Comparison of ENCODE assay signal across 27 mouse cellular contexts in the genomic region with DNA sequence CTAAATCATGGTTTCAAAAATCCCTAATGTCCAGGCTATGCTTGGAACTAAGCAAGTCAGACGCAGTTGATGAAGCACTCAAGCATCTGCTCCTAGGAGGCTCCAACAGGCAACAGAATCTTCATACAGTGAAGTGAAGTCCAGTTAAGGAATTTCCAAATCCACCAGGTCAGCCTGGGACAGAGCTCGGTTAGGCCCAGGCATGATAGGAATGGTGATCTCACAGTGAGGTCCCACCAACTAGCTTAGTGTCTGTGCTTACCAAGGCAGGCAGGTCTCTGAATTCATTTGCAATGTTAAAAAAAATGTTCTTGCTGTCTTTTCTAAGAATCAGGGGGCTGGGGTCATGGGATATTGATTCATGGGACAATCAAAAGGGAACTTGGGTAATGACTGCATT. TPM values are rescaled to one million over a fixed set of nuclear protein-coding genes. Genes with fewer than 3 reads are reported as not detected.
DNase-seq lines count a peak whose midpoint lies in the region; ATAC-seq and TF ChIP-seq lines count a peak whose summit lies in the region.
"Had no signal": no experiment of that assay in that cellular context is flagged by ENCODE, and none has a peak within 500 bp of the region (broad histone marks: within the 10 kb centered on the region; RNA-seq: fewer than 3 reads in every experiment).

No protein-coding gene starts in this region.

- H3K36me3 ChIP-seq in small intestine, adult 2 months (ENCODE audit: control insufficient read depth, insufficient read depth, low read length), result no peaks in the 10 kb centered on the region
- no peaks in the 10 kb centered on the region for H3K36me3 ChIP-seq in forebrain, embryonic 15.5 days
- H3K36me3 ChIP-seq: embryonic facial prominence, embryonic 10.5 days; embryonic facial prominence, embryonic 12.5 days; forebrain, embryonic 10.5 days; forebrain, embryonic 12.5 days; G1E had no signal

- WGBS in small intestine, adult 2 months, result 88% methylated on average over 2 of the region's 2 CpGs
- WGBS in forebrain, embryonic 15.5 days, result 90% methylated on average over 2 of the region's 2 CpGs

- H3K4me1 ChIP-seq in small intestine, adult 2 months (ENCODE audit: control insufficient read depth, insufficient read depth, insufficient read length, low read length), result peaks cover 9% of the 10 kb centered on the region
- H3K4me1 ChIP-seq in forebrain, embryonic 15.5 days, result no peaks in the 10 kb centered on the region
- H3K4me1 ChIP-seq: embryonic facial prominence, embryonic 10.5 days; embryonic facial prominence, embryonic 12.5 days; forebrain, embryonic 12.5 days had no signal

- TF ChIP-seq CTCF in small intestine, adult 2 months (IDR thresholded peaks at IDR 0.05; ENCODE audit: extremely low read depth, insufficient read length, insufficient replicate concordance, low read depth, low read length), result no peak

- H3K27me3 ChIP-seq in small intestine, adult 2 months (ENCODE audit: control insufficient read depth, insufficient read depth, low read length), result no peaks in the 10 kb centered on the region
- no peaks in the 10 kb centered on the region for H3K27me3 ChIP-seq in forebrain, embryonic 15.5 days
- H3K27me3 ChIP-seq: CH12.LX; embryonic facial prominence, embryonic 12.5 days; forebrain, embryonic 12.5 days had no signal

- no peaks in the 10 kb centered on the region for H3K9me3 ChIP-seq in forebrain, embryonic 15.5 days
- H3K9me3 ChIP-seq: embryonic facial prominence, embryonic 10.5 days; embryonic facial prominence, embryonic 12.5 days; forebrain, embryonic 10.5 days; forebrain, embryonic 12.5 days; G1E had no signal

- ATAC-seq in forebrain, embryonic 15.5 days (replicated peaks), result no peak
- ATAC-seq: activated CD4-positive, CD25-positive, alpha-beta regulatory T cell, adult 4 months; CD4-positive, CD25-positive, alpha-beta regulatory T cell, adult 4 months; forebrain, embryonic 14.5 days; forebrain, postnatal 0 days had no signal

- peak; percentile 57 for DNase-seq in heart, adult 11 months
- no peak for DNase-seq in heart, adult 9 months (ENCODE audit: low spot score in 2 of 2)
- DNase-seq in fibroblast of lung, adult 2 months (ENCODE audit: low read depth), result peak; percentile 2
- no peak for DNase-seq in cerebellum, postnatal 4 days (ENCODE audit: low spot score in 2 of 2)
- DNase-seq: adrenal gland, adult 2 months; adrenal gland, postnatal 10 days; adrenal gland, postnatal 25 days; B cell, adult 2 months; cerebellum, adult 11 months; cerebellum, adult 18-20 months; cerebellum, adult 8-10 months; cerebellum, adult 9-11 months; cerebellum, postnatal 14 days; cerebellum, postnatal 36 days; forebrain, postnatal 0 days had no signal

- no peak for TF ChIP-seq POLR2A in small intestine, adult 2 months (IDR thresholded peaks at IDR 0.05; ENCODE audit: low read depth, low read length)

- H3K9ac ChIP-seq in forebrain, embryonic 15.5 days (replicated peaks), result no peak overlapping the region
- H3K9ac ChIP-seq: embryonic facial prominence, embryonic 12.5 days; forebrain, embryonic 12.5 days; forebrain, postnatal 0 days had no signal

- H3K4me2 ChIP-seq in forebrain, embryonic 15.5 days (replicated peaks), result no peak overlapping the region
- H3K4me2 ChIP-seq: embryonic facial prominence, embryonic 12.5 days; forebrain, embryonic 12.5 days had no signal

- no peak overlapping the region for H3K4me3 ChIP-seq in small intestine, adult 2 months (ENCODE audit: low read depth, low read length)
- H3K4me3 ChIP-seq in forebrain, embryonic 15.5 days, result no peak overlapping the region
- H3K4me3 ChIP-seq: embryonic facial prominence, embryonic 10.5 days; embryonic facial prominence, embryonic 12.5 days; forebrain, embryonic 10.5 days; forebrain, embryonic 12.5 days had no signal

- H3K27ac ChIP-seq in small intestine, adult 2 months (ENCODE audit: insufficient read depth, low read depth, low read length), result peak overlapping the region; percentile 49
- no peak overlapping the region for H3K27ac ChIP-seq in forebrain, embryonic 15.5 days (replicated peaks)
- H3K27ac ChIP-seq: embryonic facial prominence, embryonic 10.5 days; embryonic facial prominence, embryonic 12.5 days; forebrain, embryonic 10.5 days; forebrain, embryonic 12.5 days had no signal

RNA-seq across cellular contexts. Expression of gene Oit1, which starts 51.2 kb away (rescaled TPM):
- 26.8 and 100 TPM in 2 replicates for polyA plus RNA-seq in small intestine, adult 2 months (2012; rRNA removed)
- not detected in 2 replicates for polyA plus RNA-seq in forebrain, embryonic 15.5 days (2015; fragmentation: Nextera tagmentation; extraction: Ambion mirVana)
- polyA plus RNA-seq: activated CD4-positive, CD25-positive, alpha-beta regulatory T cell, adult 4 months; adrenal gland, adult 2 months; CD4-positive, CD25-positive, alpha-beta regulatory T cell, adult 4 months; cortical plate, adult 2 months; forebrain, embryonic 12.5 days; forebrain, embryonic 14.5 days; G1E had no signal

Comparison
In these comparisons a context has a peak if more than half of its experiments do, and no peak if none do; other contexts are left out.
1. DNase-seq: peak in heart, adult 11 months (single experiment) and fibroblast of lung, adult 2 months (single experiment); none in heart, adult 9 months (0 of 2) and cerebellum, postnatal 4 days (0 of 2).
2. RNA of gene Oit1, which starts 51.2 kb away (polyA plus RNA-seq): 26.8 to 100 TPM in small intestine, adult 2 months; not detected in forebrain, embryonic 15.5 days; every median in the first group is over 10 times any median in the second.